23 mouse cellular contexts compared by ENCODE assay signal in genomic region chr6:90426003-90426402, GRCm38 (mm10). TPM values are rescaled to one million over a fixed set of nuclear protein-coding genes. Genes with fewer than 3 reads are reported as not detected.
"Had no signal": no experiment of that assay in that cellular context is flagged by ENCODE, and none has a peak within 500 bp of the region (broad histone marks: within the 10 kb centered on the region; RNA-seq: fewer than 3 reads in every experiment).

No protein-coding gene starts in this region.

- H3K27me3 ChIP-seq: stomach, embryonic 15.5 days had no signal

- H3K36me3 ChIP-seq: liver, embryonic 15.5 days; midbrain, embryonic 10.5 days; midbrain, embryonic 12.5 days; neural tube, embryonic 13.5 days; neural tube, embryonic 15.5 days; stomach, embryonic 15.5 days had no signal

- DNase-seq: lung, adult 18-20 months; lung, embryonic 14.5 days; lung, postnatal 14 days; lung, postnatal 4 days; midbrain, embryonic 14.5 days; retina, postnatal 1 day; right cerebral cortex, adult 18-20 months; right cerebral cortex, postnatal 25 days; right cerebral cortex, postnatal 4 days; thymus, adult 2 months; thymus, postnatal 25 days; thymus, postnatal 4 days had no signal

- H3K9ac ChIP-seq: liver, embryonic 15.5 days; lung, embryonic 14.5 days; midbrain, embryonic 12.5 days; neural tube, embryonic 13.5 days; neural tube, embryonic 15.5 days; stomach, embryonic 15.5 days had no signal

- H3K4me3 ChIP-seq: liver, embryonic 15.5 days; midbrain, embryonic 10.5 days; midbrain, embryonic 12.5 days; myocyte; neural tube, embryonic 13.5 days; neural tube, embryonic 15.5 days; stomach, embryonic 15.5 days had no signal

- H3K27ac ChIP-seq: liver, embryonic 15.5 days; midbrain, embryonic 10.5 days; midbrain, embryonic 12.5 days; neural tube, embryonic 13.5 days; neural tube, embryonic 15.5 days; stomach, embryonic 15.5 days; stomach, postnatal 0 days had no signal

- H3K4me2 ChIP-seq: liver, embryonic 15.5 days; lung, embryonic 14.5 days; midbrain, embryonic 12.5 days; neural tube, embryonic 13.5 days; neural tube, embryonic 15.5 days; stomach, embryonic 15.5 days had no signal

- H3K9me3 ChIP-seq: liver, embryonic 15.5 days; midbrain, embryonic 10.5 days; midbrain, embryonic 12.5 days; neural tube, embryonic 13.5 days; neural tube, embryonic 15.5 days; stomach, embryonic 15.5 days had no signal

- ATAC-seq: midbrain, embryonic 16.5 days had no signal

RNA-seq across cellular contexts. Expression of gene Cfap100, which starts 2.6 kb away (rescaled TPM):
- polyA plus RNA-seq: liver, embryonic 15.5 days; small intestine, adult 2 months; spleen, adult 2 months had no signal
